Mouse (Mus musculus) Patski (cell line): ENCODE measurements around the gene Fyn. TPM values are rescaled to one million over a fixed set of nuclear protein-coding genes. Genes with fewer than 3 reads are reported as not detected.
A peak's percentile ranks its signal among the peaks of the same experiment; 100 is the strongest.

ENCODE experiments used
- ATAC-seq: fragments of 100-300 bp; one replicate; pipeline ENCODE4 v1.8.0; 2021
- CTCF ChIA-PET: fragments of 350-600 bp; sonication (Branson Sonifier 250); formaldehyde crosslinking; loops from one replicate; lab custom pipeline; 2022; ENCODE audit warnings: inconsistent platforms; lab: Charles Lee
- POLR2A ChIA-PET: fragments of 350-600 bp; sonication (Branson Sonifier 250); formaldehyde crosslinking; loops from one replicate; lab custom pipeline; 2022; ENCODE audit warnings: antibody characterized with exemption, inconsistent platforms; lab: Charles Lee
- DNase-seq: peaks from one replicate; pipeline ENCODE4 v3.0.0-alpha.2; 2011; ENCODE audit warnings: low read depth, low spot score
- H3K27me3 ChIP-seq: fragments of 371-371 bp; one replicate; pipeline ENCODE4 v1.5.1; 2021
- CTCF ChIP-seq: fragments of 100-300 bp; IDR thresholded peaks from one replicate; pipeline ENCODE4 v1.5.1; 2021
- in situ Hi-C: fragments of 300-500 bp; cut with MboI; formaldehyde crosslinking; loops from 3 replicates; pipeline ENCODE4 v1.11.1; 2018; ENCODE audit warnings: low pct_unique_long_range_greater_than_20kb, mixed read lengths
- polyA plus RNA-seq: library from polyadenylated mRNA; unstranded; gene quantifications from one replicate; pipeline ENCODE4 v1.2.3, GENCODE M21; 2021

The Fyn gene
- polyA plus RNA-seq, 1 experiment from 2014 or later = 64.4 TPM

- in situ Hi-C loops = no loop called here
- CTCF ChIA-PET = interaction anchor here (1.2 kb wide), 1 partner anchor 22 kb away, joined by 4 read pairs; no protein-coding TSS in a partner anchor
- no peaks in the 10 kb centered on the region for H3K27me3 ChIP-seq
- DNase-seq = no peak
- no peak for TF ChIP-seq CTCF
- POLR2A ChIA-PET = interaction anchor here (0.9 kb wide), 1 partner anchor 17 kb away, joined by 4 read pairs; no protein-coding TSS in a partner anchor
- ATAC-seq = no peak
Measured at GRCm38 (mm10) chr10:39455857-39456620, 87.4 kb downstream of the Fyn start.

- ChIA-PET POLR2A (no interaction called here), CTCF (no interaction called here)
- in situ Hi-C loops = no loop called here
- no peak for TF ChIP-seq CTCF
- DNase-seq (no peak), ATAC-seq (no peak)
- no peaks in the 10 kb centered on the region for H3K27me3 ChIP-seq
Measured at GRCm38 (mm10) chr10:39456776-39457175, 88.1 kb downstream of the Fyn start.

GRCm38 (mm10) chr10:39457281-39457680 is 88.6 kb downstream of the Fyn start:
- in situ Hi-C loops = no loop called here
- ATAC-seq = no peak
- DNase-seq = no peak
- no peak for TF ChIP-seq CTCF
- no peaks in the 10 kb centered on the region for H3K27me3 ChIP-seq
- CTCF ChIA-PET = no interaction called here
- POLR2A ChIA-PET = no interaction called here

GRCm38 (mm10) chr10:39458766-39459699 is 90.4 kb downstream of the Fyn start:
- ChIA-PET POLR2A (interaction anchor here (1.0 kb wide), 1 partner anchor 8 kb away, joined by 4 read pairs; no protein-coding TSS in a partner anchor), CTCF (no interaction called here)
- in situ Hi-C loops = no loop called here
- DNase-seq (no peak), ATAC-seq (peak; percentile 60)
- H3K27me3 ChIP-seq = no peaks in the 10 kb centered on the region
- TF ChIP-seq CTCF = no peak

- CTCF ChIA-PET = no interaction called here
- ATAC-seq (no peak), DNase-seq (peak; percentile 34)
- POLR2A ChIA-PET = interaction anchor here (1.4 kb wide), 1 partner anchor 90 kb away, joined by 4 read pairs; no protein-coding TSS in a partner anchor
- TF ChIP-seq CTCF = no peak
- no peaks in the 10 kb centered on the region for H3K27me3 ChIP-seq
- in situ Hi-C loops = no loop called here
Measured at GRCm38 (mm10) chr10:39460621-39461020, 92.0 kb downstream of the Fyn start.

- no peak for TF ChIP-seq CTCF
- ChIA-PET CTCF (no interaction called here), POLR2A (interaction anchor here (1.4 kb wide), 1 partner anchor 91 kb away, joined by 4 read pairs; no protein-coding TSS in a partner anchor)
- in situ Hi-C loops = no loop called here
- DNase-seq = no peak
- H3K27me3 ChIP-seq = no peaks in the 10 kb centered on the region
- no peak for ATAC-seq
Measured at GRCm38 (mm10) chr10:39461909-39462308, 93.3 kb downstream of the Fyn start.

- ChIA-PET POLR2A (no interaction called here), CTCF (no interaction called here)
- no peak for TF ChIP-seq CTCF
- in situ Hi-C loops = no loop called here
- ATAC-seq = no peak
- DNase-seq = no peak
- H3K27me3 ChIP-seq = no peaks in the 10 kb centered on the region
Measured at GRCm38 (mm10) chr10:39462711-39463110, 94.1 kb downstream of the Fyn start.

- no peaks in the 10 kb centered on the region for H3K27me3 ChIP-seq
- no peak for DNase-seq
- CTCF ChIA-PET = no interaction called here
- in situ Hi-C loops = no loop called here
- ATAC-seq = no peak
- no peak for TF ChIP-seq CTCF
- POLR2A ChIA-PET = no interaction called here
Measured at GRCm38 (mm10) chr10:39464383-39464782, 95.7 kb downstream of the Fyn start.

- ATAC-seq (no peak), DNase-seq (no peak)
- no peak for TF ChIP-seq CTCF
- in situ Hi-C loops = no loop called here
- H3K27me3 ChIP-seq = no peaks in the 10 kb centered on the region
- CTCF ChIA-PET = no interaction called here
- POLR2A ChIA-PET = no interaction called here
Measured at GRCm38 (mm10) chr10:39467317-39467716, 98.7 kb downstream of the Fyn start.

- H3K27me3 ChIP-seq = no peaks in the 10 kb centered on the region
- ATAC-seq = no peak
- TF ChIP-seq CTCF = no peak
- ChIA-PET CTCF (no interaction called here), POLR2A (interaction anchor here (0.6 kb wide), 1 partner anchor 51 kb away, joined by 7 read pairs; no protein-coding TSS in a partner anchor)
- in situ Hi-C loops = no loop called here
- no peak for DNase-seq
Measured at GRCm38 (mm10) chr10:39467821-39468220, 99.2 kb downstream of the Fyn start.
